Mouse (Mus musculus): Measurements from ENCODE around the gene Thsd4. TPM values are rescaled to one million over a fixed set of nuclear protein-coding genes. Genes with fewer than 3 reads are reported as not detected.
A peak's percentile ranks its signal among the peaks of the same experiment; 100 is the strongest.
"Not testable (repeated sequence)": the region's sequence is repeated elsewhere in the genome, so short reads cannot be mapped to it uniquely, and the experiment has no call there.

Gene Thsd4
- total RNA-seq, 2 experiments from 2014 or later = 21.7 to 24.1 TPM

DNA sequence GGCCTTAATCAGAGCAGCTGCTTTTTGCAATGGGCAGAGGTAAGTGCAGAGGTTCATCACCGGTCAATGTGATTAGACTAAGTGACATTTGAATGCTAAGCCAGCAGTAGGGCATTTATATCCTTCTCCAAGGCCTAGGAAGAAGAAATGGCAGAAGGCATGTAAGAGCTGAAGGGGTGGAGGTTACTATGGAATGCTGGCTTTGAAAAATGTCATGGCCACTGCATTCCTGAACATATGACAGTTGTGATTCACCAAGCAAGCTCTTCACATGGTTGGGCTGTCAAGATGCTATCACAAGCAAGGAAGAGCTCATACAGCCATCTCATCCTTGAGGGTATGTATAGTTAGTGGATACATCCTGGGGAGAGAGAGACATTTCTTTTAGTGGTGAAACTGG, 313.0 kb downstream of the Thsd4 start:
- no peak for DNase-seq

DNA sequence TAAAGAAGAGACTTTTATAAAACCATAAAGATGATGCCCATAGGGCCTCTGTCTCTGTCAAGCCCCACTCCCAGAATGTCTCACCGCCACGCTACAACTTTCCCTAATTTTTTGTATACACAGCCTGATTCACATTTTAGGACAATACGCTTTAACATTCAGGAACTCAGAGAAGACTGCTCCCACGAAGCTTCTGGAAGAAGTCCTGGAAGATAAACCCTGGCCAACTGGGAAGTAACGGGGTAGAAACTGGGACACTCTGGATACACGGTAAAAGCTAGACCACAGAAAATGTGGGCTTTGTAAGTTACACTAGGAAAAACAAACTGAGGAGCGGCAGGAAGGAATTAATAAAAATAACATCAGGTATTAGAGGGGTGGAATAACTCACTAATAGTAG, 318.7 kb downstream of the Thsd4 start:
- peak; percentile 17 for DNase-seq

DNA sequence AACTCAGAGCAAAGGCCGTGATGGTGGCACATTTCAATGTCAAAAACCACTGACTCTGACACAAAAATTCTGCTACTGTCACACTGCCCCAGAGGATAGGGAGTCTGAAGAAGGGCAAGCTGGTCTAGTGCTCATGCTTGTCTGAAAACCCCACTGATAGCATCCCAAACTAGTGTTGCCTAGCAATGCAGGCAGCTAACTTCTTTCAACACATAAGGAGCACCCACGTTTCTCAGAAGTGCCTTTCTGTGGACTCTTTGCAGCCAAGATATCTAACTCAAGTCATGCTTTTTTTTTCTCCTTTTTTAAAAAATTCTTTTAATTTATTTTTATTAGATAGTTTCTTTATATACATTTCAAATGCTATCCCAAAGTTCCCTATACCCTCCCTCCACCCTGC, 321.4 kb downstream of the Thsd4 start:
- no peak for DNase-seq

DNA sequence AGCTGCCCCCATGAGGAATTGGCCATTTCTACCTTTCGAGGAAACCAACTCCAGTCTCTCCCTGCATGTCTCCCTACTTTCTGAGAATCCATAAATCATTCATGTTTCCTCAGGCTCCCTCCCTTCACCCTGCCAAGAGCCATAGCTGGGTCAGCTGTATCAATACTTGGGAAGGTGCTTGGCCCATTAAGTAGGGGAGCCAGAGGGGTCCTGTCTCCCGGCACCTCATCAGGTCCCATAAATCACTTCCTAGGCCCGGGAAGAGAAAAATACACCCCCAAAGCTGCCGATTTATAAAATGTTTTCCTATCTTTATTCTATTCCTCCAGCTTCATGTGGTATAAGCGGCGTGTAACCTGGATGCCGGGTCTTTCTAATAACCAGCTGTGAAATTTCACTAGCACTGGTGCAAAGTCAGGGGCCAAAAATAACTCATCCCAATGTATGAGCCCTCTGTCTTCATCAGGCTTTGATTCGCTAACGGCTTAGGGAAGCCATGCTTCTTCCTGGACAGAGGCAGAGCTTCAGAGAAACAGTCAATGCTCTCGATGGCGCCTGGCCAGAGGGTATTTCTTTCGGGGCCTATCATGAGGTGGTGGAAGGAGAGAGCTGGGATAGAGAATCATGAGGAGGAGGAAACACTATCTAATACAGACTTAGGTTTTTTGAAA, 323.2 kb downstream of the Thsd4 start:
- DNase-seq = no peak

DNA sequence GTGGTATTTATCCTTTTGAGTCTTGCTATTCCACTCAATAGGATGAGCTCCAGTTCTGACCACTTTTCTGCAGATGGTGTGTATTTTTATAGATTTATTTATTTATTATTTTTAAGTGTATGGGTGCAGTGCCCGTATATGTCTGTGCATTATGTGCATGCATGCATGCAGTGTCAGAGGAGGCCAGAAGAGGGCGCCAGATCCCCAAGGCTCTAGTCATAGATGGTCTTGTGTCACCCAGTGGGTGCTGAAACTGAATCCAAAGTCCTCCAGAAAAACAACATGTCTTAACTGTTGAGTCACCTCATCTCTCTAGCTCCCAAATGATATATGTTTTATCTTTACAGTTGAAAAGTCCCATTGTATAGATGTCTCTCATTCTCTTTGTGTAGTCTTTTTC, 326.3 kb downstream of the Thsd4 start:
- no peak for DNase-seq

DNA sequence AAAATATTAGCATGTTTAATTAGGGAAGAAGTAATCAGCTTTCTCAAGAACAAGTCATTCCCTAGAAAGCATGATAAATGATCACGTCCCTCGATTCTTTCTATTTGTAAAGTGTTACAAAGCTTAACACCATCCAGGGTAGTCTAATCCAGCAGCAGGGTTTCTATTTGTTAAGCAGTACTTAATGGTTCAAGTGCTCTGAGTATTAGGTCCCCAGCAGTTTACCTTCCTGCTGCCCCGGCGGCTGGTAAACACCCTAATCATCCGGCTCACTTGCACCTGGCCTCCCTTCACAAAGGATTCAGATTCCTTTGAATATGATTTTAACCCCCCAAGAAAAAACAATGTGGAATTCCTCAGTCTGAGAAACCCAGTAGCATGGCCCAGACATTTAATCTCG, 326.9 kb downstream of the Thsd4 start:
- DNase-seq = no peak

DNA sequence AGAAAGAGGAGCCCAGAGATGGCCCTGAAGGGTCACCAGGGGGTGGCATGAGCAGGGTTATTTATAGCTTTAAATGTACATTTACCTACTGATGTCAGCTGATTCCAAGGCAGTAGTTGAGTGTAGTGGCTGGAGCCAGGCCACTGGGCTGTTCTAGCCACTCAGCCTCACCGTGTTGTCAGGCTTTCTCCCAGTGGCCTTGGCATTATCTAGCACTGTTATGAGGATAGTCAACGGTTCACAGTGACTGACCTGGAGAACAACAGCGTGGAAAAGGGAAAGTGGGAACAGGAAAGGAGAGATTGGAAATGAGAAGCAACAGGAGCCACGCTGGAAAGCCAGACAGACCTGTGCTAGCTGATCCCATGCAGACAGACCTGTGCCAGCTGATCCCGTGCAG, 329.5 kb downstream of the Thsd4 start:
- no peak for DNase-seq

DNA sequence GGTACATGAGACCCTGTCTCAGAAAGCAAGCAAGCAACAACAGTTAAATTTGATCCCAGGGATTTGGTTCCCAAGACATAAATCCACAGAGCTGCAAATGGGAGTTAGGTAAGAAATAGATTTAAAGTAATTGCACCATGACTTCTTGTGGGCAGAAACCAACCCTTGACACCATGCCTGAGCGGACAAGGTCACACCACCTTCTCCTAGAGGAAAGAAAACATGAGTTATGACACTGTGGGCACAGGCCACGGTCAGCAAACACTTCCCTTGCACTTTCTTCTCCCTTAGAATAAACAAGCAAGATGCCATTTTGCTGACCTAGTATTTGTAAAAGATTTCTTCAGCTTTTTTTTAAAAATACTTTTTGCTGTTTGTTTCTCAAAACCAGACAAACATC, 334.4 kb downstream of the Thsd4 start:
- no peak for DNase-seq

DNA sequence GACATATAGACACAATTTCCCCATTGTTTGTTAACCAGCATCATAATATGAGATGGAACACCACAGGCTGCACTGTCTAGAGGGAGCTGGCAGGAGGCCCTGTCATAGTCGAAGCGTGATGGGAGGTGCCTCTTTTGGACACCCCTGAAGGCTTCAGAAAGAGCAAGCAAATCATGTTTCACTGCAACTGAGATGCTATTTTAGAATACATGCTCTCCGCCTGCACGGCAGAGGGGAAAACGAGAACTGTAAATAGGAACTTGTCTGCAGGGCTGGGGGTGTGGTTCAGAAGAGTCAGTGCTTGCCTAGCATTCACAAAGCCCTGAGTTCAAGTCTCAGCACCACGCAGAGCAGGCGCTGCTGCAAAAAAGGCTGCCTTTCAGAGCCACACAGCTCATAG, 334.9 kb downstream of the Thsd4 start:
- no peak for DNase-seq

DNA sequence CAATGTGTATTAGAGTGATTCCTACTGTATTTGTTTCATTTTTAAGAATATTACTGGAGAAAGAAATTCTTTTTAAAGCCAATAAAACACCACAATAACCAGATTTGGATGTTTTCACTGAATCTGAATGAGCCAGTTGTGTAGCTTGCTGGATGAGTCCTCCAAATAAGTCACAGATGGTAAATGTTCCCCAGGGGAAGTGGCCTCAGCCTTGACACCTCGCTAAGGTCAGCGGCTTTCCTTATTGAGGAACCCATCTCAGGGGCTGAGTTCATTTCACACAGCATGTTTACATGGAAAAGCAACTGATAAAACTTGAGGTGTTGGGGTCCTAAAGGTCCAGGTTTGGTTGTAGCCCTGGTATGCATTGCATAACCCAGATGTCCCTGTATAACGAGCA, 337.8 kb downstream of the Thsd4 start:
- no peak for DNase-seq

DNA sequence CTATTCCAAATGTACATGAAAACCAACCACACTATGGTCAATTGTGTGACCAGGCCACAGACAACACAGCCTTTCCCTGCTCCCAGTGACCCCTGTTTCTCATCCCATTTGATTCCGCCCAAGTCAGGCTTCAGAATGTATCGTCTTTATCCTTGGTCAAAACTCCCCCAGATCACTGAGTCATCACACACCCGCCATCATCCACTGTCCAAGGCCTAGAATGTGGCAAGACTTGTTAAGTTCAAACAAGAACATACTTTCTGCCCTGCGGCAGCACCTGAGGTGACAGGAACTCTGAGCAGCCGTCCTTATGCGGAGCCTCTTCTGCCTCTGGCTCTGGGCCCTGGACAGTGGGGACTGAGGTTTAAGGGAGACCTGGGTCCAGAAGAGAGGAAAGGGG, 339.5 kb downstream of the Thsd4 start:
- no peak for DNase-seq

DNA sequence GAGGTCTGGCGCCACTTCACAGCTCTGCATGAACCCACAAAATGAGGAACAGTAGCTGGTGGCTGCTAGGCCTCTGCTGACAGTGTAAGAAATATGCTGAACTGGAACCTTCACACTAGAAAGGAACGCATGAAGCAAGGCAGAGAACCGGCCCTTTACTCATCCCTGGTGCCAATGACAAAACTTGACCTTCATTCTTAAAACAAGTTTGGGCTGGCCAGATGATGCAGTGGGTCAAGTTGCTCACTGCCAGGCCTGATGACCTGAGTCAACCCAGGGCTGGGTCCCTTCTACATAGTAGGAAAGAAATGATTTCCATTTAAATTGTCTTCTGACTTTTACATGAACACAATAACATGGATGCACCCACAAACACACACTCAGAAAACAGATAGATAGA, 340.9 kb downstream of the Thsd4 start:
- DNase-seq = no peak

DNA sequence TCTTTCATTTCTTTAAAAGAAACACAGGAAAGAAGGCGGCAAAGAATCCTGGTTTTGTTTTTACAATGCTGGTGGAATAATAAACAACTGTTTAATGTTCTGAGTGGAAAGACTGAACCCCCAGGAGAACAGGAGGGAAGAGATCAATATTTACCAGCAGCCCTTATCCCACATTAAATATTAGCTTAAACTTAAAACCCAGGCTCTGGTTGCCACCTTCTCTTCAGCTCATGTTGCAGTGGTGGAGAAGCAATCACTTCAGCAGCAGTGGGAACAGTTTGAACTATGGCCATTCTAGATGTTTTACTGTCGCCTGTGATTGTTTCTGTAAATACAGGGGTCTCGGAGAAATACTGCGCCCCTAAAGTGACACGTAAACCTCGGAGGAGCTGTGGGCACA, 341.7 kb downstream of the Thsd4 start:
- no peak for DNase-seq

DNA sequence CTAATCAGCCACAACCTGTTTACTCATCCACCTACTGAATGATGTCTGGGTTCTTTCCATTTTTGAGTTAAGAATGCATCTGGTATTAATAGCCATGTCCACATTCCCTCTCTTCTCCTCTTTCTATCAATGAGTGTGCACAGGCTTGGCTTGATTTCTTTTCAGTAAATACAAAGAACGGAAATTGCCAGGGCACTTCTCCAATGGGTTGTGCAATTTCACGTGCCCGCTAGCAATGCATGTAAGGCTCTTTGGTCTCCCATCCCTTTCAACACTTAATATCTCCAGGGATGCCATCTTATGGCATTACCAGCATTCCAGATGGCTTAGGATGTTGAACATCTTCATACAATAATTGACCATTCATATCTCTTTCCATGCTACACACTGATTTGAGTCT, 345.5 kb downstream of the Thsd4 start:
- no peak for DNase-seq

DNA sequence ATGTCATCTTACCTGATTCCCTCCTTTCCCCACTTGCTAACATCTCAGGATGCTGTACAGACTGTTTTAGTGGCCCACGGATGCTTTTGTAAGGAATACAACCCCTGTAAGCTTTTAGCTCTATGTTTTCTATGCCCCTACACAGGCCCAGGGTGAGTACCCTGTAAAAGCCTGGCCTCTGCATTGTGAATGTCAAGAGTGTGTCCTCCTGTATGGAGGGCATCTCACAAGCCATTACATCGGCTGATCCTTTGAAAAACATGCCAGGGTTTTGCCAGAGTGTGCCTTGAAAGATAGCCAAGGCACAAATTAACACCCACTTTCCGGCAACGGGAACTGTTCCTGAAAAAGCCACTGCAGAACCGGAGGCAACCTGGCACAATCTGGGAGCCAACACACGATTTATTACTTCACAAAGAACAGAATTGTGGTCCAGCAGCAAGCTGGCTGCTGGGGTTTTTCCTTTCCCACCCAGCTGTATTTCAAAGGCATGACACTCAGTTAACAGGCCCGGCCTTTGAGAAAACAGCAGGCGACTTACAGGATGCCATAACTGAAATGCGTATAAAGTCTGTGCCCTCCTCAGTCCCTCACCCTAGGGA, 349.3 kb downstream of the Thsd4 start:
- not testable (repeated sequence) for DNase-seq

DNA sequence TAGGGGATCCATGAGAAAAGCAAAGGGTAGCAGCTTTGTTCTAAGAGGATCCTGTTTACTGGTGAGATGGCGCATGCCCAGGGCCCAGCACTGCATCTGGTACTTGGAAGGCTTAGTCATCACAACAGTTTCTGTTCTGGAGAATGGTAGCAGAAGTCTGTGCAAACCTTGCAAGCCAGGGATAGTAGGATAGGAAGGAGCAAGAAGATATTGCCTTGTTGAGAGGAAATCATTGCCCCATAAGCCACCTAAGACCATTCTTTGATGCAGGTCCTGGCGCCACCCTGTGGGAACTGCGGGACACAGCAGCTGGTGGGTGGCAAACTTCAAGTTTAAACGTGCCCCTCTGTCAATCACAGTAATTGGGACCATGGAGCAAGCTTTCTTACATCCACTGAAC, 354.9 kb downstream of the Thsd4 start:
- no peak for DNase-seq

DNA sequence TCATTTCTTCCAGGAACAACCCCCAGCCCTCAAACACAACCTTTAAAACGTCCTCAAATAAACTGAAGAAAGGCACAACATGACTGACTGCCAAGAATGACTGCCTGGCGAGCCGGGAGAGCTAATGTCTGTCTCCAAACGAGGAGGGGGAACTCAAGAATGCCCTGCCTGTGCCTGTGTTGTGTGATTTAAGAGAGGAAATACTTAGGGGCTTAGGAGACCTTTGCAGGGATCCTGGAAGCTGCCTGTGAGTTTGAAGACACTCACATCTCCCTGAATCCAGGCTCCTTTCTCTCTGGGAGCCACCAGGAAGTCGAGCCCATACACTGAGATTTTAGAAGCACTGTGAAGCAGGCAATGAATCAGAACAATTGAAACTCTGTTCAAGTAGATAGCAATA, 361.0 kb downstream of the Thsd4 start:
- DNase-seq = peak; percentile 13

DNA sequence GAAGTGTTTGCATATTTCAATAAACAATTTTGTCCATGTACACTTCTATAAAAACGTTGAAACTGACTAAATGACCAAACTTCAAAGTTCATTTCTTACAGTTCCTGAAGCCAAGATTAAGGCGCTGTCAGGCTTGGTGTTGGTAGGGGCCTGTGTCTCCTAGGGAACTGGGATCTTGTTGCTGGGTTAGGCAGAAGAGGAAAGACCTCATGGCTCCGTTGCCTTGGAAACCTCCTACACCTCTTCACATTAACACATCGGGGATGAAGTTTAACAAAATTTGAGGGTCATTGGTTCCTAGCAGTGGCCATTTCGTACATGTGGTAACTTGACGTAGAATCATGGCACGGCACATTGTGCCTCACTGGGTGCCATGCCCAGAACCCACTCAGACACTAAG, 361.7 kb downstream of the Thsd4 start:
- DNase-seq = no peak

DNA sequence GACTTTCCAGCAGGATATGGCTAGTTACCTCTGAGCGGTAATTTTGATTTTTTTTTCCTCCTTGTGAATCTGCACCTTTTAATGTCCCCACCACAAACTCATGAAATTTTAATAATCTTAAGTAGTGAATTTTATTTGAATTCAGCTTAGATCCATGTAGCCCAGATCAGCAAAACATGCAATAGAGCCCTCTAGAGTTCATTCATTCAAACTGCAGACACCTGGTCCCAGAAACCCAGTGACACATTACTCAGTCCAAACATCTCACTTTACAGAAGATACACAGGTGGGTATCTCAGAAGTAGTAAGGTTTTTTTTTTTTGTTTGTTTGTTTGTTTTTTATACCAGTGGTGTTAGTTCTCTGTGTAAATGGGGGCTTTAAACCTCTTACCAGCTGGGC, 368.9 kb downstream of the Thsd4 start:
- no peak for DNase-seq

DNA sequence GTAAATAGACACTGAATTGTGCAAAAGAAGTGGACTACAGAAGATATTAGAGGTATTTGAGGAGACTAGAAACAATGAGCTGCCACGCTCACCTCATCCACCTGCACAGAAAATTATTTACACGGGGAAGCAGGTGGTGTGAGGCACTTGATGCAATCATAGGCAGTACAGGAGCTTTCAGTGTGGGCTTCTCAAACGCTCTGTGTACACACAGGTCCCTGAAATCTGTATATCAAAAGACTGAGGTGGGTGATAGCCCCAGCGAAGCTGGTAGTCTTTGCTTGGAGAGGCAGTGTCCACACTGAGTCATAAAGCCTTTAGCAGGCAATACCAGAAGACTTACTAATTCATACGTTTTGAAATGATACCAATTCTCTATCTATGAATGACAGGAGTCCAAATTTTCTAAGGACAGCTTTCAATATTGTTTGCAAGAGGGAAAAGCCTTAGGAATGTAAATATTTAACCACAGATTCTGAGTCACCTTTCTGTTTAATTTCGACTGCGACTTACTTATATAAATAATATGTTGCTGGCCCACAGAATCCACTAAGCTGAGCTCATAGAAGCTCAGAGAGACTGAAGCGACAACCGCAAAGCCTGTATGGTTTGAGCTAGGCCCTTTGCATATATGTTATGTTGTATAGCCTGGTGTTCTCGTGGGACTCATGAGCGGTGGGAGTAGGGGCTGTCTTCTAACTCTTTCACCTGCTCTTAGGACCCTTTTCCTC, 369.8 kb downstream of the Thsd4 start:
- no peak for DNase-seq

DNA sequence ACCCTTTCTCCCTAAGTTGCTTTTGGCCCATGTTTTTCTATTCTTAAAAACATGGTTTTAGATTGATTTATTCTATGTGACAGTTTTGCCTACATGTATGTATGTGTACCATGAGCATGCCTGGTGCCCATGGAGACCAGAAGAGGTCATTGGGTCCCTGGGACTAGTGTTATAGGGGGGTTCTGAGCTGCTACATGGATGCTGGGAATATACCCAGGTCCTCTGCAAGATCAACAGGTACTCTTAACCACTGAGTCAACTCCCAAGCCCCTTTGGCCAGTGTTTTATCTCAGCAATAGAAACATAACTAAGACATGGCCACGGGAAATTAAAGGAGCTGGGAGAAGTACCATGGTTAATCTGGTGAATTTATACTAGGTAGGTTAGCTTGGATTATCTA, 371.3 kb downstream of the Thsd4 start:
- no peak for DNase-seq

DNA sequence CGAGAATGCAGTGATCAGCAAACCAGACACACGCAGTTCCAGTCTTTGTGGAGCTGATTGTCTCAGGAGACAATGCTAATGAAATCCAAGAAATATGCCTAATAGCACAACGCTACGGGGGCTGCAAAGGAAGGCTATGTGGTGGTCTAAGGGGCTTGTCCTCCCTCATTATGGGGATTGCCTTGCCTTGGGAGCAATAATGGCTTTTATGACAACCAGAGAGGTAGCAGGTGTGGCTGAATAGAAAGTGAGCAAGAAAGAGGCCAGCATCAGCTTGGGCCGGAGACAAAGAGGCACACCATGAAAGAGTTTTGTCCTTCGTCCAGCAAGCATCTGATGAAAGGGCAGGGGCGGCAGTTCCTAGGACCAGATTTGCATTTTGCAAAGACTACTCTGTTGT, 372.9 kb downstream of the Thsd4 start:
- DNase-seq = no peak

DNA sequence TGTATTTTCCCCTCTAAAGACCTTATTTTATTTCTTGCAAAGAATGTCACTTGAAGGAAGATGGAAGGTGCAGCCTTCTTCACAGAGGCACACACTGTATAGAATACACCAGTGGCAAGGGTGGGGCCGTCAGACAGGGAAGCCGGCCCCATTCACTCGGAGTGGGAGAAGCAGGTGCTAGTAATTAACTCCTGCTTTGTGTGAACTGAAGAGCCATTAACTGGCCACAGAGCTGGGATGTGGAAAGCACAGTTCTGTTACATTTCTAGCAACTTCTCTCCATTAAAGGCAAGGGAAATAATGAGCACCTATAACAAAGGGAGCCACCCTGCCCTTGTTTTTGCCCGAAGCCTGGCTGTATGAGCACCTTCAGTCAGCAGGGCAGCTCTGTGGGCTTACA, 374.4 kb downstream of the Thsd4 start:
- DNase-seq = no peak

DNA sequence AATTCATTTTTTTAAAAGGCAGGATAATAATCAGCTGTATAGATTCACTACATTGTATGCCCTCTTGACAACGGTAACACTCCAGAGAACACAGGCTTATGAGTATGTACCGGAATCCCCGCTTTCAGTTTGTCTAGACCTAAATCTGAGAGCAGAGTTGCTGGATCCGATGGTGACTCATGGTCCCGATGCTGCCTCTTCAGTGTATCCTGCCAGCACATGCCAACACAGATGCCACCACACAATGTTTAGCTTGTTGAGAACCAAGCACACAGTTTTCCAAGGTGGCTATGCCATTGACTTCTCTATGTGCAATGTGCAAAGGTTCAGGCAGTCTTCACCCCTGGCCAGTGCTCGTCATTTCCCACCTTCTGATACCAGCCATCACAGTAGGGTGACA, 378.0 kb downstream of the Thsd4 start:
- DNase-seq = no peak
